Mouse (Mus musculus) lung, adult 2 months (tissue): Measurements from ENCODE around the gene Anks1b. TPM values are rescaled to one million over a fixed set of nuclear protein-coding genes. Genes with fewer than 3 reads are reported as not detected.

Source experiments
- DNase-seq: peaks from one replicate; pipeline ENCODE4 v3.0.0; 2022
- H3K4me1 ChIP-seq: fragments of 200-500 bp; 2 replicates; pipeline ENCODE4 v1.6.1; 2011; ENCODE audit warnings: low read length; ENCODE audit not compliant: control insufficient read depth, insufficient read depth
- H3K4me3 ChIP-seq: fragments of 200-500 bp; replicated peaks from 2 replicates; pipeline ENCODE3; 2011; ENCODE audit warnings: low read depth, mild to moderate bottlenecking, control low read depth, low read length; ENCODE audit errors: extremely low read depth
- CTCF ChIP-seq: fragments of 200-500 bp; IDR thresholded peaks from 2 replicates; pipeline ENCODE4 v1.5.1; 2011; ENCODE audit warnings: mild to moderate bottlenecking, low read length, control low read depth; ENCODE audit not compliant: insufficient read depth
- POLR2A ChIP-seq: fragments of 200-500 bp; IDR thresholded peaks from 2 replicates; pipeline ENCODE4 v1.6.1; 2011; ENCODE audit warnings: low read depth, mild to moderate bottlenecking, control low read depth, low read length, borderline replicate concordance; ENCODE audit errors: extremely low read depth
- WGBS: fragments of 180-500 bp; shearing (Covaris S2); methylation state at CpG from one replicate; pipeline ENCODE4 v1.1.7; 2018; 5-methylcytosine and 5-hydroxymethylcytosine counted together
- polyA plus RNA-seq: library from polyadenylated mRNA; depleted of rRNA; stranded (reverse); fragments of >200 nt; gene quantifications from 2 replicates; pipeline ENCODE4 v1.2.3, GENCODE M21; 2012

Gene Anks1b
- polyA plus RNA-seq, 1 experiment, result 0.41 TPM

GRCm38 (mm10) chr10:90043287-90043686 lies 170.0 kb downstream of the Anks1b start:
- no peak for DNase-seq
- Histone ChIP-seq H3K4me3 (no peak overlapping the region), H3K4me1 (no peaks in the 10 kb centered on the region)
- 15% methylated on average over 5 of the region's 5 CpGs for WGBS
- no peak for TF ChIP-seq POLR2A
- no peak for TF ChIP-seq CTCF

GRCm38 (mm10) chr10:90043773-90044172 lies 170.5 kb downstream of the Anks1b start:
- TF ChIP-seq POLR2A, result no peak
- no peak for TF ChIP-seq CTCF
- no peak for DNase-seq
- WGBS, result 36% methylated on average over 2 of the region's 2 CpGs
- Histone ChIP-seq H3K4me1 (no peaks in the 10 kb centered on the region), H3K4me3 (no peak overlapping the region)

DNA sequence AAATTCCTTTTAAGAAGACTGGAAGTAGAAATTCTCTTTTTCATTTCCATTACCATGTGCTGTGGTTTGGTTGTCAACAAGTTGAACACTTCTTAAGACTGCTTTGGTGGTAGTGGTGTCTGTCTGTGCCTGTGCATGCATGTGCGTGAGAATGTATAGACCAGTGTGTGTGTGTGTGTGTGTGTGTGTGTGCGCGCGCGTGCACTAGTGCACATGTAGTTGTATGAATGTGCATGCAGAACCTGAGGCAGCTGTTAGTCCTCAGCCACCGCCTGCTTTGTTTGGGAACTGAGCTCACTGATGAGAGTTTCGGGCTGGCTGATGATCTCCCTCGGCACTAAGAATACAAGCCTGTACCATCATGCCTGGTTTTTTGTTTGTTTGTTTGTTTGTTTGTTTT lies 170.9 kb downstream of the Anks1b start:
- Histone ChIP-seq H3K4me3 (no peak overlapping the region), H3K4me1 (no peaks in the 10 kb centered on the region)
- WGBS, result 89% methylated on average over 8 of the region's 8 CpGs
- TF ChIP-seq POLR2A, result no peak
- DNase-seq, result no peak

- TF ChIP-seq CTCF (no peak), POLR2A (no peak)
These were observed 195.3 kb downstream of the Anks1b start for GRCm38 (mm10) chr10:90068651-90069050.

GRCm38 (mm10) chr10:90077930-90078329 lies 204.6 kb downstream of the Anks1b start:
- 88% methylated on average over 9 of the region's 9 CpGs for WGBS
- DNase-seq, result no peak
- Histone ChIP-seq H3K4me1 (no peaks in the 10 kb centered on the region), H3K4me3 (no peak overlapping the region)
- no peak for TF ChIP-seq CTCF
- TF ChIP-seq POLR2A, result no peak

More at GRCm38 (mm10) chr10:90068651-90069050, 195.3 kb downstream of the Anks1b start:
- DNase-seq, result no peak
- H3K4me1 ChIP-seq, result no peaks in the 10 kb centered on the region
- H3K4me3 ChIP-seq, result no peak overlapping the region
- 40% methylated on average over 4 of the region's 4 CpGs for WGBS

GRCm38 (mm10) chr10:90081151-90081550 lies 207.8 kb downstream of the Anks1b start:
- WGBS, result 50% methylated on average over 3 of the region's 3 CpGs
- H3K4me1 ChIP-seq, result no peaks in the 10 kb centered on the region
- TF ChIP-seq POLR2A (no peak), CTCF (no peak)
- DNase-seq, result no peak
- no peak overlapping the region for H3K4me3 ChIP-seq

DNA sequence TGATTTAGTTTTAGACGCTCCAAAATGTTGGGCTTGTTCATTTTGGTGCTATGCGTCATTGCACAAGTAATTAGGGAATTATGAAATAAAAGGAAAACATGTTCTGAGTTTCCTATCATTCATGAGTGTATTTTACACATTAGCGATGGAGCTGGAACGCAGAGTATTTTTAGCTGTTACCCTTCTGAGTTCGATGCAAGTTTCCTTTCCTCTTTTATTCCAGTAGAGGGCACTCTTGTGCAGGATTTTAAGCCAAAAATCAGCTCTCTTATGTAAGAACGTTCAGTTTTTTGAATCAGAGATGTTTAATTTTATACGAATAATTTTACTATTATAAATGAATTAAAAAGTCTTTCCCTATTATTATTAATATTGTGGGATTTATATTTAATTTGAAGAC lies 208.3 kb downstream of the Anks1b start:
- 11% methylated on average over 7 of the region's 7 CpGs for WGBS
- DNase-seq, result no peak
- TF ChIP-seq POLR2A, result no peak
- TF ChIP-seq CTCF, result no peak
- Histone ChIP-seq H3K4me1 (no peaks in the 10 kb centered on the region), H3K4me3 (no peak overlapping the region)

GRCm38 (mm10) chr10:90093877-90094276 lies 220.6 kb downstream of the Anks1b start:
- 91% methylated on average over 6 of the region's 6 CpGs for WGBS
- TF ChIP-seq POLR2A, result no peak
- no peak for TF ChIP-seq CTCF
- no peak for DNase-seq
- no peaks in the 10 kb centered on the region for H3K4me1 ChIP-seq
- no peak overlapping the region for H3K4me3 ChIP-seq

DNA sequence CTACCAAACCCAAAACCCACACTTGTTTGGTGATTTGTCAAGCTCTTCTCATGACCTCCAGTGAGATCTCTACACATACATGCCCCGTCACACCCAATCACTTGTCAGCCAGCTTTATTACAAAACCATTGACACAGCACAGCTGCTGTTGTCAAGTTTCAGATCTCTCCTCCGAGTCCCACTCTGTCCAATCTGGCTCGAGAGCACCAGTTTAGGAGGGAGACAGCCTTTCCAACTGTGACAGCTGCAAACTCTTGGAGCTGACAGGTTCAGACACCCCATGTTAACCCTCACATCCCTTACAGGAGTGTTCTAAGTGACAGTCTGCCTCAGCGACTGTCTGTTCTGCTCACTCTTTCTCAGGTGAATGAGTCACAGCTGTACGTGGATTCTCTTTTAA lies 239.4 kb downstream of the Anks1b start:
- Histone ChIP-seq H3K4me1 (no peaks in the 10 kb centered on the region), H3K4me3 (no peak overlapping the region)
- 48% methylated on average over 5 of the region's 5 CpGs for WGBS
- DNase-seq, result no peak
- TF ChIP-seq POLR2A (no peak), CTCF (no peak)

DNA sequence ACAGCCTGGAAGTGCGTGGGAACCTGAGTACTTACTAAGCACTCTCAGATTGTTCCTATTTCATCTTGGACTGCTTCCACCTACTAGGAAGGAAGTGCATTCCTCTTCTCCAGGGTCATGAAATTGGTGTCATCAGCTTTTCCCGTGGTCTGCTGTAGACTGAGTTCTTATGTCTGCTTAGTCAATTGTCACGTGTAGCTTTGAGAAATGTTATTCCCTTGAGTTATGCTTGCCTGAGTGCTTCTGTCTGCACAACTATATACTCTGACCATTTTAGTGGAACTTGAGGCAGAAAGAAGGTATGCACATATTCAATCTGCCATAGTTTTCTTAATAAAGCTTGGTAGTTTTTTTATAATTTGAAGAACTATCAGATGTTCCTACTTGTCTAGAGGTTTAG lies 243.6 kb downstream of the Anks1b start:
- TF ChIP-seq POLR2A, result no peak
- TF ChIP-seq CTCF, result no peak
- DNase-seq, result no peak
- no peak overlapping the region for H3K4me3 ChIP-seq
- WGBS, result 70% methylated on average over 3 of the region's 3 CpGs
- no peaks in the 10 kb centered on the region for H3K4me1 ChIP-seq
